Mouse (Mus musculus) small intestine, adult 2 months (tissue): Measurements from ENCODE around the gene Sorcs2. TPM values are rescaled to one million over a fixed set of nuclear protein-coding genes. Genes with fewer than 3 reads are reported as not detected.

Source experiments
- H3K27ac ChIP-seq: fragments of 200-500 bp; 2 replicates; pipeline ENCODE4 v1.5.1; 2012; ENCODE audit warnings: low read depth, low read length, control low read depth, inconsistent platforms; ENCODE audit not compliant: insufficient read depth
- H3K27me3 ChIP-seq: fragments of 200-500 bp; 2 replicates; pipeline ENCODE4 v1.6.1; 2012; ENCODE audit warnings: mild to moderate bottlenecking, moderate library complexity, low read length, inconsistent platforms; ENCODE audit not compliant: control insufficient read depth, insufficient read depth
- H3K36me3 ChIP-seq: fragments of 200-500 bp; 2 replicates; pipeline ENCODE4 v1.6.1; 2012; ENCODE audit warnings: mild to moderate bottlenecking, low read length, control low read depth, inconsistent platforms; ENCODE audit not compliant: control insufficient read depth, insufficient read depth
- H3K4me1 ChIP-seq: fragments of 200-500 bp; 2 replicates; pipeline ENCODE4 v1.6.1; 2012; ENCODE audit warnings: low read length, inconsistent platforms, mixed read lengths; ENCODE audit not compliant: control insufficient read depth, insufficient read depth, insufficient read length
- H3K4me3 ChIP-seq: fragments of 200-500 bp; 2 replicates; pipeline ENCODE4 v1.5.1; 2012; ENCODE audit warnings: low read depth, mild to moderate bottlenecking, control low read depth, inconsistent platforms, low read length, moderate library complexity
- CTCF ChIP-seq: fragments of 200-500 bp; IDR thresholded peaks from 2 replicates; pipeline ENCODE4 v1.5.1; 2012; ENCODE audit warnings: low read depth, mild to moderate bottlenecking, control low read depth, inconsistent platforms, low read length, moderate library complexity, mixed read lengths; ENCODE audit not compliant: insufficient replicate concordance, insufficient read length; ENCODE audit errors: extremely low read depth
- POLR2A ChIP-seq: fragments of 200-500 bp; IDR thresholded peaks from 2 replicates; pipeline ENCODE4 v1.6.1; 2012; ENCODE audit warnings: low read depth, mild to moderate bottlenecking, control low read depth, inconsistent platforms, low read length, moderate library complexity
- WGBS: fragments of 180-500 bp; shearing (Covaris S2); methylation state at CpG from one replicate; pipeline ENCODE4 v1.1.7; 2018; 5-methylcytosine and 5-hydroxymethylcytosine counted together
- polyA plus RNA-seq: library from polyadenylated mRNA; depleted of rRNA; stranded (reverse); fragments of >200 nt; gene quantifications from 2 replicates; pipeline ENCODE4 v1.2.3, GENCODE M21; 2012

Sorcs2 gene
- polyA plus RNA-seq, 1 experiment, result 5.9 TPM

DNA sequence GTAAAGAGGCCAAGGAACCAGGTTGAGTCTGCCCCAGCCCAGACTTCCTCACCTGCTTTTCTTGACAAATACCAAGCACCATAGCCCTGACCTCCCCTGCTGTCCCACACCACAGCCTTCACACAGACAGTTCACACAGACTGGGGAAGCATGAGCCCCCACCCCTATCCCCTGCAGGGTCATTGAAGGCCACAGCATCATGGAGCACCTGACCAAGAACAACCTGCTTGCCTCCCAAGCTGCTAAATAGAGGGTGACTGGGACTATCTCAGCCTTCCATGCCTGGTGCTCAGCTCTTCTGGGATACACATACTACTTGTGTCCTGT is 356.7 kb downstream of the Sorcs2 start:
- H3K27me3 ChIP-seq, result no peaks in the 10 kb centered on the region
- TF ChIP-seq POLR2A (no peak), CTCF (no peak)
- H3K4me3 ChIP-seq, result no peak overlapping the region
- H3K36me3 ChIP-seq, result no peaks in the 10 kb centered on the region
- no peak overlapping the region for H3K27ac ChIP-seq
- H3K4me1 ChIP-seq, result no peaks in the 10 kb centered on the region

DNA sequence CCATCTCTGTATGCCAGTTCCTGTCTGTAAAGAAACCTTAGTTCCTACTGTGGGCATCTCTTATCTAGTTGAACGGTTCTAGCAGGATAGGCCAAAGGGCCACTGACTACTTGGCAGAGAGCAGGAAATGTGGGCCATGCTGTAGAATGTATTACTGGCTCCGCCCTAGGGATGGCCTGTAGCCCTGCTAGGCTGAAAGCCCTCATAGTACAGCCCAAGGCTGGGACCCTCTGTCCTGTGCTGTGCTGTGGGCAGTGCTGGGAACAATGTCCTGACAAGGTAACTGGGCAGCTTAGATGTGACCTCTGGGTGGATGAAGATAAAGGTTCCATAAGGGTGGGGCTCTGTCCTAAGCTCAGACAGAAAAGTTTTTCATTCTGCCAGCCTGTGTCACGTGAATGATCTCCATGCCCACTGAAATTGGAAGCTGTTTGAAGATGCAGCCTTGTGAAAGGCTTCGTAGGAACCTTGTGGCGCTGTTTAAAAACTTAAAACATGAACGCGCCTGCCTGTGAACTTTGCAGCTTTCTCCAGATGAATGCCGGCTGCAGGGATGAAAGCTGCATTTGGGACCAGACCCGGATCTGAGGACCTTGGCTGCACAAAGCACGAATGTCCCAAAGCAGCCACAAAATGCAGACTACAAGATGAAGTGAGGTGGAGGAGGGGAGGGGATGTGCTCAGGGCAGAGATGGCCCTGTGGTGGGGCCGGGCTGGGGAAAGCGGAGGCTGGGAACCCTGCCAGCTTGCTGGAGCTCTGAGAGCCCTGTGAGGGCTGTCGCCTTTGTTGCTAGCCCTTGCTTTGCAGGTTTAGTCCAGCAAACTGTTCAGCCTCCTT is 357.3 kb downstream of the Sorcs2 start:
- TF ChIP-seq CTCF, result no peak
- TF ChIP-seq POLR2A, result no peak
- 68% methylated on average over 13 of the region's 13 CpGs for WGBS
- H3K27ac ChIP-seq, result no peak overlapping the region
- H3K27me3 ChIP-seq, result no peaks in the 10 kb centered on the region
- no peaks in the 10 kb centered on the region for H3K36me3 ChIP-seq
- H3K4me1 ChIP-seq, result no peaks in the 10 kb centered on the region
- H3K4me3 ChIP-seq, result no peak overlapping the region

DNA sequence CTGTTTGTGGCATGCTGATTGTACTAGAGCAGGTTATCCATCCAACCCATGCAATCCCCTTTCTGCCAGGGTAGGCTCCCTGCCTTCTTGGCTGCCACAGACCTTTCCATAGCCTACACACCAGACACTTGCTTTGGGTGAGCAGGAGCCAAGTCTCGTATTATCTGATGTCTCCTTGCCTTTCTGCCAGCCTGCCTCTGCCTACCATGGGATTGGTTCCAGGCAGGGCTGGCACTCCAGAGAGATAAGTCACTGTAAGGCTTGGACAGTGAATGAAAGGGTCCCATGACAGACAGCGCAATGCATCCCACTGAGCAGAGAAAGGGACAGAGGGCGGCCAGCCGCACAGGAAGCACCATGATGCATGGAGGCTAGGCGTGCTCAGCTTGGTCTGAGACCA is 358.3 kb downstream of the Sorcs2 start:
- no peaks in the 10 kb centered on the region for H3K36me3 ChIP-seq
- no peaks in the 10 kb centered on the region for H3K4me1 ChIP-seq
- no peak overlapping the region for H3K27ac ChIP-seq
- H3K4me3 ChIP-seq, result no peak overlapping the region
- TF ChIP-seq POLR2A, result no peak
- no peak for TF ChIP-seq CTCF
- 94% methylated on average over 5 of the region's 5 CpGs for WGBS
- no peaks in the 10 kb centered on the region for H3K27me3 ChIP-seq

GRCm38 (mm10) chr5:36033531-36034426 is 364.2 kb downstream of the Sorcs2 start:
- no peaks in the 10 kb centered on the region for H3K36me3 ChIP-seq
- no peak overlapping the region for H3K4me3 ChIP-seq
- H3K27ac ChIP-seq, result no peak overlapping the region
- WGBS, result 54% methylated on average over 8 of the region's 8 CpGs
- no peaks in the 10 kb centered on the region for H3K27me3 ChIP-seq
- H3K4me1 ChIP-seq, result no peaks in the 10 kb centered on the region
- TF ChIP-seq POLR2A (no peak), CTCF (peak; percentile 66; the same call in 1 of the 2 replicates)

GRCm38 (mm10) chr5:36025076-36025475 is 372.9 kb downstream of the Sorcs2 start:
- Histone ChIP-seq H3K27ac (no peak overlapping the region), H3K36me3 (no peaks in the 10 kb centered on the region), H3K27me3 (no peaks in the 10 kb centered on the region), H3K4me1 (no peaks in the 10 kb centered on the region), H3K4me3 (no peak overlapping the region)
- 90% methylated on average over 4 of the region's 4 CpGs for WGBS
- TF ChIP-seq CTCF (no peak), POLR2A (no peak)

- WGBS, result 87% methylated on average over 9 of the region's 9 CpGs
- Histone ChIP-seq H3K4me1 (no peaks in the 10 kb centered on the region), H3K4me3 (no peak overlapping the region), H3K27ac (no peak overlapping the region), H3K36me3 (no peaks in the 10 kb centered on the region), H3K27me3 (no peaks in the 10 kb centered on the region)
- TF ChIP-seq CTCF, result no peak
- no peak for TF ChIP-seq POLR2A
Measured at GRCm38 (mm10) chr5:36024003-36024685, 373.8 kb downstream of the Sorcs2 start.
